Mouse (Mus musculus) Patski (cell line): ENCODE measurements around the gene C730034F03Rik. TPM values are rescaled to one million over a fixed set of nuclear protein-coding genes. Genes with fewer than 3 reads are reported as not detected.
"Not testable (repeated sequence)": the region's sequence is repeated elsewhere in the genome, so short reads cannot be mapped to it uniquely, and the experiment has no call there.

Experiments used
- ATAC-seq: fragments of 100-300 bp; one replicate; pipeline ENCODE4 v1.8.0; 2021
- CTCF ChIA-PET: fragments of 350-600 bp; sonication (Branson Sonifier 250); formaldehyde crosslinking; loops from one replicate; lab custom pipeline; 2022; ENCODE audit warnings: inconsistent platforms; lab: Charles Lee
- POLR2A ChIA-PET: fragments of 350-600 bp; sonication (Branson Sonifier 250); formaldehyde crosslinking; loops from one replicate; lab custom pipeline; 2022; ENCODE audit warnings: antibody characterized with exemption, inconsistent platforms; lab: Charles Lee
- DNase-seq: peaks from one replicate; pipeline ENCODE4 v3.0.0-alpha.2; 2011; ENCODE audit warnings: low read depth, low spot score
- H3K27me3 ChIP-seq: fragments of 371-371 bp; one replicate; pipeline ENCODE4 v1.5.1; 2021
- CTCF ChIP-seq: fragments of 100-300 bp; IDR thresholded peaks from one replicate; pipeline ENCODE4 v1.5.1; 2021
- in situ Hi-C: fragments of 300-500 bp; cut with MboI; formaldehyde crosslinking; loops from 3 replicates; pipeline ENCODE4 v1.11.1; 2018; ENCODE audit warnings: low pct_unique_long_range_greater_than_20kb, mixed read lengths
- polyA plus RNA-seq: library from polyadenylated mRNA; unstranded; gene quantifications from one replicate; pipeline ENCODE4 v1.2.3, GENCODE M21; 2021

C730034F03Rik gene
- polyA plus RNA-seq, 1 experiment from 2014 or later, result 1.3 TPM

GRCm38 (mm10) chr15:89410118-89410517, 19.3 kb upstream of the C730034F03Rik start, which contains the start of gene Syce3:
Syce3 (minus strand) TSS chr15:89410503.
- ATAC-seq (no peak), DNase-seq (no peak)
- no peaks in the 10 kb centered on the region for H3K27me3 ChIP-seq
- no peak for TF ChIP-seq CTCF
- CTCF ChIA-PET, result no interaction called here
- POLR2A ChIA-PET, result no interaction called here
- in situ Hi-C loops, result no loop called here

- no peaks in the 10 kb centered on the region for H3K27me3 ChIP-seq
- no peak for DNase-seq
- in situ Hi-C loops, result no loop called here
- no peak for TF ChIP-seq CTCF
- POLR2A ChIA-PET, result no interaction called here
- CTCF ChIA-PET, result interaction anchor here (0.8 to 2.0 kb wide), 2 partner anchors 18 to 23 kb away, joined by 3 to 6 read pairs; no protein-coding TSS in a partner anchor
- ATAC-seq, result no peak
These were observed 14.1 kb upstream of the C730034F03Rik start for GRCm38 (mm10) chr15:89415282-89415681.

GRCm38 (mm10) chr15:89421938-89422337, 7.5 kb upstream of the C730034F03Rik start:
- no peak for TF ChIP-seq CTCF
- no peak for ATAC-seq
- POLR2A ChIA-PET, result no interaction called here
- in situ Hi-C loops, result no loop called here
- DNase-seq, result no peak
- CTCF ChIA-PET, result no interaction called here
- H3K27me3 ChIP-seq, result no peaks in the 10 kb centered on the region

- ChIA-PET POLR2A (no interaction called here), CTCF (no interaction called here)
- H3K27me3 ChIP-seq, result no peaks in the 10 kb centered on the region
- in situ Hi-C loops, result no loop called here
- no peak for ATAC-seq
- DNase-seq, result no peak
- no peak for TF ChIP-seq CTCF
These were observed 4.8 kb upstream of the C730034F03Rik start for GRCm38 (mm10) chr15:89424621-89425020.

- no peak for ATAC-seq
- CTCF ChIA-PET, result no interaction called here
- in situ Hi-C loops, result no loop called here
- POLR2A ChIA-PET, result no interaction called here
- TF ChIP-seq CTCF, result no peak
- no peaks in the 10 kb centered on the region for H3K27me3 ChIP-seq
- no peak for DNase-seq
These were observed 3.7 kb upstream of the C730034F03Rik start, which contains the start of gene Cpt1b for GRCm38 (mm10) chr15:89425711-89426121. Cpt1b (minus strand) TSS chr15:89425863.

- CTCF ChIA-PET, result no interaction called here
- TF ChIP-seq CTCF, result no peak
- no peak for DNase-seq
These were observed 2.7 kb upstream of the C730034F03Rik start for GRCm38 (mm10) chr15:89426716-89427115.

GRCm38 (mm10) chr15:89428136-89428790, 1.1 kb upstream of the C730034F03Rik start:
- ChIA-PET POLR2A (no interaction called here), CTCF (no interaction called here)
- in situ Hi-C loops, result no loop called here
- H3K27me3 ChIP-seq, result no peaks in the 10 kb centered on the region
- no peak for DNase-seq
- ATAC-seq, result no peak
- no peak for TF ChIP-seq CTCF

More at GRCm38 (mm10) chr15:89426716-89427115, 2.7 kb upstream of the C730034F03Rik start:
- no peak for ATAC-seq
- in situ Hi-C loops, result no loop called here
- POLR2A ChIA-PET, result no interaction called here
- no peaks in the 10 kb centered on the region for H3K27me3 ChIP-seq

GRCm38 (mm10) chr15:89428821-89429351, 503 bp upstream of the C730034F03Rik start:
- DNase-seq, result no peak
- in situ Hi-C loops, result no loop called here
- POLR2A ChIA-PET, result interaction anchor here (1.1 kb wide), 1 partner anchor 55 kb away, joined by 6 read pairs; the partner anchor contains the start of gene Sco2
- CTCF ChIA-PET, result interaction anchor here (1.2 to 1.4 kb wide), 2 partner anchors 13 to 38 kb away, joined by 3 to 4 read pairs; no protein-coding TSS in a partner anchor
- no peaks in the 10 kb centered on the region for H3K27me3 ChIP-seq
- no peak for ATAC-seq
- no peak for TF ChIP-seq CTCF

- no peaks in the 10 kb centered on the region for H3K27me3 ChIP-seq
- no peak for DNase-seq
- ATAC-seq, result no peak
- no peak for TF ChIP-seq CTCF
- ChIA-PET CTCF (interaction anchor here (0.9 to 1.4 kb wide), 4 partner anchors 10 to 82 kb away, joined by 3 to 4 read pairs (median 3); no protein-coding TSS in a partner anchor), POLR2A (interaction anchor here (0.6 to 1.1 kb wide), 2 partner anchors 37 to 56 kb away, joined by 3 to 6 read pairs; partner anchors contain the start of gene Sco2)
- in situ Hi-C loops, result no loop called here
These were observed 952 bp downstream of the C730034F03Rik start for GRCm38 (mm10) chr15:89430341-89430740.

GRCm38 (mm10) chr15:89430771-89431170, 1.4 kb downstream of the C730034F03Rik start:
- in situ Hi-C loops, result not testable (repeated sequence)
- CTCF ChIA-PET, result interaction anchor here (0.7 to 1.0 kb wide), 2 partner anchors 83 to 100 kb away, joined by 3 read pairs; no protein-coding TSS in a partner anchor

GRCm38 (mm10) chr15:89431271-89431670, 1.9 kb downstream of the C730034F03Rik start:
- ChIA-PET POLR2A (interaction anchor here (0.6 kb wide), 1 partner anchor 57 kb away, joined by 4 read pairs; no protein-coding TSS in a partner anchor), CTCF (interaction anchor here (0.7 kb wide), 1 partner anchor 99 kb away, joined by 3 read pairs; no protein-coding TSS in a partner anchor)
- no peak for TF ChIP-seq CTCF
- no peak for ATAC-seq
- DNase-seq, result no peak
- in situ Hi-C loops, result no loop called here
- H3K27me3 ChIP-seq, result no peaks in the 10 kb centered on the region

More at GRCm38 (mm10) chr15:89430771-89431170, 1.4 kb downstream of the C730034F03Rik start:
- POLR2A ChIA-PET, result interaction anchor here (0.6 kb wide), 1 partner anchor 37 kb away, joined by 3 read pairs; no protein-coding TSS in a partner anchor
- ATAC-seq, DNase-seq, H3K27me3 ChIP-seq: not testable (repeated sequence)
